Mouse (Mus musculus) adrenal gland, postnatal 14 days (tissue): Measurements from ENCODE around the gene Il10. TPM values are rescaled to one million over a fixed set of nuclear protein-coding genes. Genes with fewer than 3 reads are reported as not detected.

Experiments used
- DNase-seq: peaks from one replicate; pipeline ENCODE4 v3.0.0; 2021; ENCODE audit warnings: mixed read lengths
- total RNA-seq: library from RNA; stranded (reverse); gene quantifications from 2 replicates; pipeline ENCODE4 v1.2.3, GENCODE M21; 2021

Gene Il10
- total RNA-seq, 1 experiment from 2014 or later: not detected

- no peak for DNase-seq
These were observed 29.7 kb downstream of the Il10 start for GRCm38 (mm10) chr1:131049361-131049806.

- no peak for DNase-seq
These were observed 30.4 kb downstream of the Il10 start for GRCm38 (mm10) chr1:131050011-131050410.

DNA sequence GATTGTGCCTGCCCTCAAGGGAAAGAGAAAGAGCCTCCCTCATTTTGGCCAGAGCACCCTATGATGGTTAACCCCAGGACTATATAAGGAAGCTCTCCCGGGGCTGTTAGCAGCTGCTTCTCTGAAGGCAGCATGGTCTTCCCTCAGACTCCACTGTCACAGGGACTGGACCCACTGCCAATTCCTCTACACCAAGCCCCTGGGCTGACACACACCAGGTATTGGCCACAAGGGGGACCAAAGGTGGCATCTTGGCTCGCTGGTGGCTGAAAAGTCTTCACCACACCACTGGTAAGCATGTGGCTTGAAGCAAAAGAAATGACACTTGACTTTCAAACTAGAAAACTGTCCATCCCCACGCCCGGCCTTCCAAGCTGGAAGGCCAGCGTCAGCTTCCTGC is 31.0 kb downstream of the Il10 start:
- no peak for DNase-seq

DNA sequence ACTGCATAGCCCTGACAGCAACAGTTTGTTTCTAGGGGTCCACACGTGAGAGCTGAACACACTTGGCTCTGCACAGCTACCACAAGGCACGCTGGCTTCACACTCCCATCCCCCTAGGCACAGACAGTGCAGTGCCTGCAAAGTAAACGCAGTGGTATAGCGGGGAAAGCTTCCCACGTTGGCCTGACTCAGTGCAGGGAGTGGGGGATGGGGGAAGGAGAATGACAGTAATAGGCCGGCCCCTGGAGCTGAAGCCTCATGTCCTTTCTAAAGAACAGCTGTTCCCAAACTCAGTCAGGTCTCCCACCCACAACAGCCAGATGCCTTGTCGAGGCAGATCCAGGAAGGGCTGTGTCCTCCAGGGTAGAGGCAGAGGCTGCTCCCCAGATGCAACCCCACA is 31.4 kb downstream of the Il10 start:
- no peak for DNase-seq

DNA sequence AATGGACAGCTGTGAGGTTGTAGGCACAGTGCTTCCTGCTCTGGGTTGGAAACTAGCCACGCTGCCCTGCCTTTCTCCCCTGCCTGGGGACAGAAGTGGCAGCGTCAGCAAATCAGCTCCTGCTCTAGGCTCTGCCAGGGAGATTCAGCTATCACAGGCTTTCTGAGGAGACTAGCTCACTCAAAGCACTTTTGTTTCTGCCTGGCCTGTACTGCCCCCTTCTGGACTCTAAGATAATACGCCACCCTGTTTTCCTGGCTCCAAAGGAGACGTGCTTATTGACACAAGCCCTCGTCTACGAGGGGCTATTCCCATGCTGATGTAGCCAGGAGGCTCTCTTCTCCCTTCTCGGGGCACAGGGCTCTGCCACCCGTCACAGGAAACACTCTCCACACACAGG is 33.6 kb downstream of the Il10 start:
- peak; percentile 71 for DNase-seq

DNA sequence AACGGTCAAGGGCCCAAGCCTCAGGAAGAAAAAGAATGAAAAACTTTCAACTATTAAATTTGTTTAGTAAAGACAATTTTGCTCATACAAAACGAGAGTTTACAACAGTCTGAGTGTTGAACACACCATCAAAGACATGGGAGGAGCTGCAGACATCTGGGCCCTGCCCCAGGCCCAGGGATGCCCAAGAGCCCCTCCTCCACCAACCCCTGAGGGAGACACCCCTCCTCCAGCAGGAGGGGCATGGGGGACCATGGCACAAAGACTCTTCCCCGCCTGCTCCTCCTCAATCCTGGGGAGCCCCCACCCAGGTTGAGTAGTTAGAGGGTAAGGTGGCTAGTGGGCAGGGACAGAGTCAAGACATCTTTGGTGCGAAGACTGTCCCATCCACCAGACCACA is 34.0 kb downstream of the Il10 start:
- DNase-seq: peak; percentile 11

- DNase-seq: peak; percentile 5
These were observed 34.6 kb downstream of the Il10 start for GRCm38 (mm10) chr1:131054251-131054650.

- DNase-seq: no peak
These were observed 38.8 kb downstream of the Il10 start for GRCm38 (mm10) chr1:131058431-131058830.

GRCm38 (mm10) chr1:131059411-131059810 is 39.8 kb downstream of the Il10 start:
- no peak for DNase-seq

GRCm38 (mm10) chr1:131059841-131060240 is 40.2 kb downstream of the Il10 start:
- no peak for DNase-seq

DNA sequence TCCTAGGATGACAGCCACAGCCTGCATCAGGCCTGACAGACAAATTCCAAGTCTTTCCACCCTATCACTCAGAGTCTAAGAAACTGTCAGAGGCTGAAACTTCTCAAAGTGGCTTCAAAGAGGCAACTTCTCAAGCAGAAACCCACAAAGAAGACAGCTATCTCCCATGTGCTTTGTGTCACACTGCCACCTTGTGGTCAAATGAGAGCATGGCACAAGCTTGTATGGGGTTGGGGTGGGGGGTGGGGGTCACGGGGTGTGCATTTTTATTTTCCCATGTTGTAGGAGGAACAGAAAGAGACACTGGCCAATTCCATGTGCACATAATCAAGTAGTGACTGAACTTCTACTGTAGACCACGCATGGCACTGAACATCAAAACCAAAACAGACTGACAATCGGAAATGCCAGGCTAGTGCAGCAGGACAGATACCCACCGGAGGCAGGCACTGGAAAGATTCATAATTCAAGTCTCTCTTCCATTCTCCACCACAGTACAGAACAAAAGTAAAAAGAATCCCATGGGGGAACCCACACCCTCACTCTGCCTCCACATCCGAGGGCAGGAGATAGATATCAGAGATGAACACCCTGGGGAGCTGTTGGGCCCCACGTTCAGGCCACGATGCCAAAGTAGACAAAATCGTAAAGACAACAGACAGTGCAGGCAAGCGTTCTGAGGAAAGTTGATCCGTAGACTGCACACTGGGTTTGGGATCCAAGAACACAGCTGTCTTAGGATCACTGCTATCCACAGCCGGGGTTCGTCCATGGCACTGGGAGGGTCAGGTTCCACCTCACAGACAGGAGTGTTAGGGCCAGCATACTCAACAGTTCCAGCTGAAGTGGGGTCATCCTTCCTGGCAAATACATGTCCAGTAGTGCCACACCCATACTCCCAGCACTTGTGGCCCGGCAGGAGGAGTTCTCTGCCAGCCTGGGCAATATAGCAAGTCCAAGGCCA is 40.9 kb downstream of the Il10 start:
- DNase-seq: peak; percentile 68

DNA sequence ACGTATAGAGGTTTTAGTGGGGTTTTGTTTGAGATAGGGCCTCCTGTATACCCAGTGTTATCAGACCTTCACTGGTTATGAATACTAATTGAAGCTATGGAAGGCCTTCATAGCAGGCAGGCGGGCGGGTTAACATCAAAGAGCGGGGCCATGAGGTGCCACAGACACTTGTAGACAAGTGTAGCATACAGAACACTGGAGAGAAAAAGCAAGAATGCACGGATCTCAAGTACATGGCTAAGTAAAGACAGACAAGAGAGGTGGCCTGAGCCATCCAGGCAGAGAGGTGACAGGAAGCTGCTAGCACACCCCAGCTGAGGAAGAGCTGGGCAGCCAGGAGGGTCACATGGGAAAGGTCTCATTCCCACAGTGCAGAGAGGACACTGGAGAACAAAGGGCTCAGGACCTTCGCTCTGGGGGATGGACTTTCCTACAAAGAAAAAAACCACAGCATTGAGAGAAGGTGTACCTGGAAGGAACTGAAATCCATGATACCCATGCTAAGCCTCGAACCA is 42.2 kb downstream of the Il10 start:
- DNase-seq: no peak

DNA sequence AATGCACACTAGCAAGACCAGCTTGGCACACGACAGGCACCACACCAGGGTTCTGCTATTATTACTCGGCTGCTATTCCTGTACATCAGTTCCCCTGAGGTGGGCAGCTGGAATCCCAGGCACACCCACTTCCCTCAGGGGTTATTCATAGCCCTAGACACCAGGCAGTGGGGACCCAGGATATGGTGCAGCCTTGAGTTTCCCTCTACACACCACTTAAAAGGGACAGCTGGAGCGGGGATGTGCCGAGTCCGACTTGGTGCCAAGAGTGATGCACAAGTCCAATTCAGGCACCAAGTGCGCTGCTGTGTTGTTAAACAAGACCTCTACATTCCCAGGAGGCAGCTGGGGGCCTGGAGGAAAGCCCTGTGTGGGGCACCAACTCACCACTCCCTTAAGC is 43.2 kb downstream of the Il10 start:
- no peak for DNase-seq

- no peak for DNase-seq
These were observed 44.6 kb downstream of the Il10 start for GRCm38 (mm10) chr1:131064202-131064601.

- peak; percentile 50 for DNase-seq
These were observed 48.5 kb downstream of the Il10 start for GRCm38 (mm10) chr1:131068011-131068727.

GRCm38 (mm10) chr1:131069010-131069409 is 49.4 kb downstream of the Il10 start:
- DNase-seq: no peak

DNA sequence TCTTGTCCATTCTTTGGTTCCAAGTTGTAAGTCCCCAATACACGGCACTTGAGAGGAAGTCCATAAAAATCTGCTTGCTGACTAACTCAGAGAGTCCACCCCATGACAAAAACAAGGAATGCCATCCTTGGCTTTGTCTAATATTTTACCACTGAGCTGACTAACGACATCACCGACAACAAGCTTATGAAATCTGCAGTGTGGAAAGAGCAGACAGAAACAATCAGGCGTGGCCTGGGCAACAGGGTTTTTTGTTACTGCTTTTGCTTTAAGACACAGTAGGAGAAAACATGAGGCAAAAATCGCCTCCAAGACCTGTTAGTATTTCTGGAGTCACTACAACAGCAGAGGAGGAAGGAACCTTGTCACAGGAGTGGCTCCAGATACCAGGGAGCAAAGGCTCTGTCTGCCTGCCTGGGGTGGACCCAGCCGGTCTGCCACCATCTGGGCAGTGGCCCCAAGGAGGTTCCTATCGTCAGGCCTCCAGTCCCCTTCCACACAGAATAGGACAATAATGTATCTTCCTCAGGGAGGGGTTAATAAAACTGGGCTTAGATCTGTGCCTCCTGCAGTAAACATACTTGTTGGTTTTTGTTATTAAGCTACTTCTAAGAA is 52.8 kb downstream of the Il10 start:
- no peak for DNase-seq

GRCm38 (mm10) chr1:131074524-131074938 is 54.9 kb downstream of the Il10 start:
- DNase-seq: peak; percentile 52
